Mouse (Mus musculus) heart, postnatal 14 days (tissue): ENCODE measurements around the gene Nr2f2. TPM values are rescaled to one million over a fixed set of nuclear protein-coding genes. Genes with fewer than 3 reads are reported as not detected.

Experiments used
- DNase-seq, 2 experiments: peaks; one replicate each; pipeline ENCODE4 v3.0.0; 2021 to 2022
- intact Hi-C: fragments of 180-260 bp; cut with DNase I; formaldehyde crosslinking; loops from one replicate; pipeline ENCODE4 v1.15.1; 2025
- total RNA-seq, 2 experiments: library from RNA; stranded (reverse); gene quantifications; 2 replicates each; pipeline ENCODE4 v1.2.3; 2021

The Nr2f2 gene
- total RNA-seq, 2 experiments from 2014 or later: 24.8 to 26.9 TPM

- intact Hi-C loops: loop anchor here (5.0 to 10.0 kb wide), 4 partner anchors 220 to 1763 kb away; no protein-coding TSS in a partner anchor
- peak in 1 of 2 experiments; percentile 19 for DNase-seq
These were observed 28.8 kb downstream of the Nr2f2 start for GRCm38 (mm10) chr7:70337581-70338264.

- intact Hi-C loops: loop anchor here (5.0 to 10.0 kb wide), 4 partner anchors 219 to 1762 kb away; no protein-coding TSS in a partner anchor
- DNase-seq: no peak
These were observed 29.8 kb downstream of the Nr2f2 start for GRCm38 (mm10) chr7:70336571-70337240.

GRCm38 (mm10) chr7:70336126-70336525 is 30.4 kb downstream of the Nr2f2 start:
- no peak for DNase-seq
- intact Hi-C loops: loop anchor here (5.0 to 10.0 kb wide), 4 partner anchors 219 to 1761 kb away; no protein-coding TSS in a partner anchor

GRCm38 (mm10) chr7:70335411-70335810 is 31.1 kb downstream of the Nr2f2 start:
- intact Hi-C loops: loop anchor here (2.0 to 10.0 kb wide), 5 partner anchors 218 to 1761 kb away; no protein-coding TSS in a partner anchor
- DNase-seq: no peak

GRCm38 (mm10) chr7:70334836-70335235 is 31.7 kb downstream of the Nr2f2 start:
- peak; percentile 83 to 88 for DNase-seq
- intact Hi-C loops: loop anchor here (2.0 to 10.0 kb wide), 7 partner anchors 48 to 1760 kb away; no protein-coding TSS in a partner anchor

GRCm38 (mm10) chr7:70333851-70334250 is 32.7 kb downstream of the Nr2f2 start:
- intact Hi-C loops: loop anchor here (2.0 to 10.0 kb wide), 5 partner anchors 47 to 1759 kb away; no protein-coding TSS in a partner anchor
- DNase-seq: no peak

GRCm38 (mm10) chr7:70332926-70333664 is 33.4 kb downstream of the Nr2f2 start:
- no peak for DNase-seq
- intact Hi-C loops: loop anchor here (5.0 to 10.0 kb wide), 4 partner anchors 46 to 1758 kb away; no protein-coding TSS in a partner anchor

- peak in 1 of 2 experiments; percentile 10 for DNase-seq
- intact Hi-C loops: loop anchor here (5.0 to 10.0 kb wide), 4 partner anchors 45 to 1757 kb away; no protein-coding TSS in a partner anchor
These were observed 34.3 kb downstream of the Nr2f2 start for GRCm38 (mm10) chr7:70332064-70332850.

- intact Hi-C loops: loop anchor here (5.0 to 10.0 kb wide), 4 partner anchors 44 to 1757 kb away; no protein-coding TSS in a partner anchor
- peak; percentile 53 to 56 for DNase-seq
These were observed 35.1 kb downstream of the Nr2f2 start for GRCm38 (mm10) chr7:70331243-70332063.

- peak in 1 of 2 experiments; percentile 11 for DNase-seq
- intact Hi-C loops: loop anchor here (5.0 to 10.0 kb wide), 4 partner anchors 44 to 1756 kb away; no protein-coding TSS in a partner anchor
These were observed 35.7 kb downstream of the Nr2f2 start for GRCm38 (mm10) chr7:70330761-70331242.

GRCm38 (mm10) chr7:70330207-70330562 is 36.4 kb downstream of the Nr2f2 start:
- intact Hi-C loops: loop anchor here (5.0 to 10.0 kb wide), 4 partner anchors 43 to 1755 kb away; no protein-coding TSS in a partner anchor
- no peak for DNase-seq

- intact Hi-C loops: loop anchor here (5.0 to 10.0 kb wide), 4 partner anchors 42 to 1755 kb away; no protein-coding TSS in a partner anchor
- DNase-seq: no peak
These were observed 36.9 kb downstream of the Nr2f2 start for GRCm38 (mm10) chr7:70329521-70330206.

- intact Hi-C loops: no loop called here
These were observed 37.5 kb downstream of the Nr2f2 start for GRCm38 (mm10) chr7:70329037-70329516.

GRCm38 (mm10) chr7:70328206-70329036 is 38.1 kb downstream of the Nr2f2 start:
- intact Hi-C loops: no loop called here
- DNase-seq: no peak

More at GRCm38 (mm10) chr7:70329037-70329516, 37.5 kb downstream of the Nr2f2 start:
- DNase-seq: no peak

GRCm38 (mm10) chr7:70327191-70327590 is 39.3 kb downstream of the Nr2f2 start:
- no peak for DNase-seq
- intact Hi-C loops: no loop called here

GRCm38 (mm10) chr7:70326176-70327035 is 40.1 kb downstream of the Nr2f2 start:
- intact Hi-C loops: no loop called here

More at GRCm38 (mm10) chr7:70326176-70327035, 40.1 kb downstream of the Nr2f2 start:
- DNase-seq: no peak
